Mouse (Mus musculus) granulocyte monocyte progenitor cell, adult 5-6 weeks (primary cell): Measurements from ENCODE around the gene Dynlt1f. TPM values are rescaled to one million over a fixed set of nuclear protein-coding genes. Genes with fewer than 3 reads are reported as not detected.
A peak's percentile ranks its signal among the peaks of the same experiment; 100 is the strongest.
"Not testable (repeated sequence)": the region's sequence is repeated elsewhere in the genome, so short reads cannot be mapped to it uniquely, and the experiment has no call there.

Experiments used
- ATAC-seq: replicated peaks from 2 replicates; pipeline ENCODE4 v1.8.0; 2016; ENCODE audit warnings: mild to moderate bottlenecking, moderate TSS enrichment, inconsistent platforms; ENCODE audit not compliant: poor library complexity, severe bottlenecking
- total RNA-seq, 2 experiments: library from RNA; stranded (forward) in 1 of 2; stranded (reverse) in 1 of 2; fragments of 200-712, 200-1000 nt in 1 of 2; fragments of >200 nt in 1 of 2; fragmentation: Nextera tagmentation in 1 of 2; gene quantifications; 2 replicates each; pipeline ENCODE4 v1.2.3; 2014 to 2017

Gene Dynlt1f
- total RNA-seq, 2 experiments from 2014 or later = 150 to 170 TPM

DNA sequence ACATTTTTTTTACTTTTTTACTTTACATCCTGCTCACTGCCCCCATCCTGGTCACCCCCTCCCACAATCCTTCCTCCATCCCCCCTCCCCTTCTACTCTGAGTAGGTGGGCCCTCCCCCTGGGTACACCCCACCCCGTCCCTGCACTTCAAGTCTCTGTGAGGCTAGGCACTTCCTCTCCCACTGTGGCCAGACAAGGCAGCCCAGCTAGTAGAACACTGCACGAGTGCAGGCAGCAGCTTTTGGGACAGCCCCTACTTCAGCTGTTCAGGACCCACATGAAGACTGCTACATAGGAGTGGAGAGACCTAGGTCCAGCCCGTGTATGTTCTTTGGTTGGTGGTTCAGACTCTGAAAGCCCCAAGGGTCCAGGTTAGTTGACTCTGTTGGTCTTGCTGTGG is 7.1 kb upstream of the Dynlt1f start:
- ATAC-seq = not testable (repeated sequence)

DNA sequence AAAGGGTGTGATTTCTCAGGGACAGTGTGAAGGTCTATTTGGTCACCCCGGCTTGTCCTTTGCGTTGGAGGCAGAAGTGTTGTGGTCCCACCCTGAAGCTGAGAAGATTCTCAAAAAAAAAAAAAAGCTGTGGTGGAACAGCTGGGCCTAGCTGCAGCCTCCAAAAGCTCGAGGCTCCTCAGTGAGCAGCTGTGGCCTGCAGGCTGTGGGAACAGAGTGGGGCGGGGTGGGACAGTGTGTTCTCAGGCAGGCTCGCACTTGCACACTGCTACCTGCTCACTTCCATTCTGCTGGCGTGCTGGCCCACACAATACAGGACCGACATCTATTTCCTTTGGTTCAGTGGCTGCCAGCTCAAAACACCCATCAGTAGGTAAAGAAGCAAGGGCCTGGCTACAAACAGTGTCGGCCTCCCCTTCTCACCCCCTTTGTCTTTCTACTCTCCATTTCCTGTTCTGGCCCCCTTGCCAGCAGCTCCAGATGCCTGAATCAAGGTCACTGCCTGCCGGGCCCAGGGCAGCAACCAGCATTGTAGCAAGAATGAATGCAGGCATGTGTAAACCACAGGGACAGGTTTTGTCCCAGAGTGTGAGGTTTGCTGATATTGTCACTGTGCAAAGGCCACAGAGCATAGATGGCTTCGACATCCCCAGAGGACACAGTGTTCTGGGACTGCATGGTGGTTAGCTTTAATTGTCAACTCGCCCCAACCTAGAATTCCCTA is 5.6 kb upstream of the Dynlt1f start:
- ATAC-seq = not testable (repeated sequence)

DNA sequence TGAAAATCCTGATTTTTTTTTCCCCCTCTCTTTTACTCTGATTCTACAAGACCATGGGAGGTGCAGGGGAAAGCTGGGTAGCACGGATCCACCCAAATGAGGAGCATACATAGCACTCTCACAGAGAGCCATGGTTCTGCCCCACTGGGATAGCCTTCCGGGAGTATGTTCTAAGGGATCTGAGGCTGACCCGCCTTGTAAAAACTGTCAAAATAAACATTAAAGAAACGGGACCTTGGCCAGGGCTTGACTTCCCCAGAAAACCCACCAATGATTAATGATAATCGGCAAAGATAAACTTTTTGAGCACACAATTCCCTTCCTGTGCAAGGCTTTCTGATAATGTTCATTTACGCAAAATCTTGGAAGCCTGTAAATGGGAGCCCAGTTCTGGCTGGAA is 4.9 kb upstream of the Dynlt1f start:
- ATAC-seq = not testable (repeated sequence)

DNA sequence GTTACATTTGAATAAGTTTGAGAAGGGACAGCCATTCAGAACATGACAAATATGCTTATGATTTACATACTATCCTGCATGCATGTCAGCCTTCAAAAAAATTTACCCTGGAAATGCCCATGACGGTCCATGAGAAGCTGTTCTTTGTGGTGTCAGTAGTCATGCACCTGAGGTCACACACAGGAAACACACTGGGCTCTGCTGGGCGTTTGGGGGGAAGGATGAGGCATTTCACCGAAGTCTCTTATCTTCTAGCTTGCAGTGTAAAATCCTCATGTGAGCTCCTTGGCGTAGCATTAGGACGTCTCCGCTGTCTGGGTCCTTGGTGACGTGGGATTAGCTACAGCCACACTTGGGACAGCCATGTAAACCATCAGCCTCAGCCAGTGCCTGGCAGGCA is 3.1 kb upstream of the Dynlt1f start, which contains the start of gene Sytl3:
Gene Sytl3, plus strand, starts transcription at position 293 of the 400 bp plus-strand sequence.
- not testable (repeated sequence) for ATAC-seq

DNA sequence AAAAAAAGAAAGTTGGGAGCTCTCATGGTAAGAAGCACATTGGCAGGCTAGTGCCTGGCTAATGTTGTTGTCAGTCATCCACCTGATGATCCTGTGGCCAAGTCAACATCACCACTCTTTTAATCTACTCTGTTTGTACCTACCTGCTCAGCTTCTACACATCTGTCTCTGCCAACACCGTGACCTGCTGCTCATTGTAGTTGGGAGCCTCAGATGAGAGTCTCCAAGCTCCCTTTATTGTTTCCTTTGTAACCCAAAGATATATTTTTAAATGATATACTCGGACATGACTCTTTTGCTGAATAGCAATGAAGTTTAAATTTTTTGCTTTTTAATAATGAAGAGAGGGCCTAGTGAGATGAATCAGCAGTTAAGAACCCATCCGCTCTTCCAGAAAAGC is 771 bp upstream of the Dynlt1f start:
- not testable (repeated sequence) for ATAC-seq

DNA sequence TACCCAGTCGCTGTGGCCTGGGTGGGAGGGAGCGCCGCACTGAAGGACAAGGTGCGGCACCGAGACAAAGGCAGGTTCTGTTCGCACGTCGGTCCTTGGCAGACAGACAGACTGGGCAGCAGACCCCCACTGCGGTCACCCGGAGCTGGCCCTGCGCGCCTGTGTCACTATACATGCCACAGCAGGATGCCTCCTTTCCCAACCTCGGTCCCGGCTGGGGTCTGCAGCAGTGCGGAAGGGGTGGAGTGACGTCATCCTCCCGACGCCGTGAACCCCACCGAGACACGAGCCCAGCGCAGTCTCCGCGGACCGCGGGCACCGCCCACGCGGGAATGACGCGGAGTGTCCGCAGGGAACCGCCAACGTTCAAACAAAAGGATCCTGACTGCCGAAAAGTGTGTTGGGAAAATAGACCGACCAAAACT is 601 bp downstream of the Dynlt1f start:
- peak; percentile 75 for ATAC-seq

DNA sequence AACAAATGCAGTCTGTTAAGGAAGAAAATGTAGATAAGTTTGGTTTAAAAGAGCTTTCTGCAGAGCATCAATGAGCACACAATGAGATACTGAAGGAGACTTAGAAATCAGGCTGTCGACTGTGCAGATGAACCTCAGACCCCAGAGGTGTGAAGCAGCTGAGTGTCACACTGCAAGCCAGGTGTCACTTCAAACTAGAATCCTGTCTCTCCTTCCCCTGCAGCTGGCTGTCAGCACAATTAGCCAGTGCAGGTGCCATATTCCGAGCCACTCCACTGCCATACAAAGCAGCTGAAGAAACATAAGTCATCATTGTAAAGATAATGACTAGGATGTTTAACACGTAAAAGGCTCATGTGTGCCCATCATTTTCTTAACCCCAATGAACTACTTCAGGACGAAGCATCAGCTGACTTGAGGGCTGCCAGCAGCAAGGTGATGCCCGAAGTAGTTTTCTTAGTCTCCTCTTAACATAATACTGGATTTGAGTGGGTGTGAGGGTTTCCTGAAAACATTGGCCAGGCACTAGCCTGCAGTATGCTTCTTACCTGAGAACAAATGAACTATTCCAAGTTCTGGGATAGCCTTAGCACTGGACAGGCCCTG is 2.3 kb downstream of the Dynlt1f start:
- ATAC-seq = not testable (repeated sequence)

DNA sequence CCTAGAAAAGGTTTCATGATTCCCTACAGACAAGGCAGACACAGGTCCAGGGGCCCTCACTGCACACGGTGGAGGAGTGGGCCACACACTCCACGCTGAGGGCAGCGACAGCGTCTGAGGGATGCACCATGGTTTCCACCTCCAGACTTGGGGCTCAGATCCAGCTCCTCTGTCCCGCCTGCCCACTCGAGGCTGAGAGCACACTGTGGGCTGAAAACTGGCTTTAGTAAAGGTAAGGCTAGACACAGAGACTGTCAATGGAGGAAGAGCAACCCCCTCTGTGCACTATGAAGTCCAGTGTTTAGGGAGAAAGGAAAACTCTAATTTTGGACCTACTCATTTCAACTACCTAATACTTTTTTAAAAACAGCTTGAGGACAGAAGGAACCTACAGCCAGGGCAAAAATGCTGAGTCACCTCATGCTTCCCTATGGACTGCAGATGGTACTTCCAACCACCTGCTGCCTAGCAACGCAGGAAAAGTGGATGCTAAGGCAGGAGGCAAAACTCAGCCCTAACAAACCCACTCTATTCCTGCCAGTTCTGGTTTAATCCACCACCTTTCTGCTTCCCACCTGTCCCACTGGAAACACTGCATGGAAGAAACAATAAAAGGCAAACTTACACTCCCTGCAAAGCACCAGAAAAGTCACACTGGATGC is 4.7 kb downstream of the Dynlt1f start:
- ATAC-seq = not testable (repeated sequence)

DNA sequence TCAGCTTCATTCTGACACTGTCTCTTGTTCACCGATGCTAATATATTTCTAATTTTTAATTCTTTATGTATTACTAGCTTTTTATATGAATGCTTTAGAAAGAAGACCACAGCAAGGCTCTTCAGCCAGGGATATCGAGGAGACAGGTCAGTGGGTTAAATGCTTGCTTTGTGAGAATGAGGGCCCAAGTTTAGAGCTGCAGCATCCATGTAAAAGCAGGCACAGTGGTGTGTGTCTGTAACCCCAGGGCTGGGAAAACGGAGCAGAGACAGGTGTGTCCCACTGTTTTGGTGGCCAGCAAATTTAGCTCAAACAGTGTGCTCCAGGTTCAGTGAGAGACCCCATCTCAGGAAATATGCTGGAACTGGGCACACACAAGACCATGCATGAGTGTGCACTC is 8.2 kb downstream of the Dynlt1f start:
- ATAC-seq = not testable (repeated sequence)

DNA sequence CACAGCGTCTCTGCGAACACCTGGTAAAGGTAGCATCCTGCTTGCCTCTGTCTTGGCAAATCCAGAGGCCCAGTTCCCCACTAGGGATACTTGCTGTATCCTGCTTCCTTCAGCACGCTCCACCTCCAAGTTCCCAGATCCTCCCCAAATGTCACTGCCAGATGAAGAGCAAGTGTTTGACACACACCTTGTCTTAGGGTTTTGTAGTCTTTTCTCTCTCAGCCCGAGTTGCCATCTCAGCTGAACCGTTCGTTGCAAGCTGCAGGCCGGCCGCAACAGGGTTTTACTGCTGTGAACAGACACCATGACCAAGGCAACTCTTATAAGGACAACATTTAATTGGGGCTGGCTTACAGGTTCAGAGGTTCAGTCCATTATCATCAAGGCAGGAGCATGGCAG is 8.9 kb downstream of the Dynlt1f start:
- ATAC-seq = not testable (repeated sequence)

DNA sequence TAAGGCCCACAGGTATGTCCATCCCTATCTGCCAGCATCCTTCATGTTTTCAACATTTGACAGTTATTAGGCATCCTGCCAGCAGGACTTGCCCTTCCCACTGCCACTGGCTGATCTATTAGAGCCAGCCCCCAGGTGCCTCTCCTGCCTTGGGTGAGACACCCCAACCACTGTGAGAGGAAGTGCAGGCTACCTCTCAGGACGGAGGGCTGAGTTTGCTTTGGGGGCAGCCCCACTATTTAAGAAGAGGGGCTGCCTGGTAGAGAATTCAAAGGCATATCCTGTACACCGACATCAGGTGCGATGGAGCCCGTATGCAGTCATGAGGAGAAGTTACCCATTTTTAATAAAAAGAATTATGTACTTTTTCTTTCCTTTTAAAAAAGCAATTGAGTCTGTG is 10.0 kb downstream of the Dynlt1f start:
- ATAC-seq = not testable (repeated sequence)

DNA sequence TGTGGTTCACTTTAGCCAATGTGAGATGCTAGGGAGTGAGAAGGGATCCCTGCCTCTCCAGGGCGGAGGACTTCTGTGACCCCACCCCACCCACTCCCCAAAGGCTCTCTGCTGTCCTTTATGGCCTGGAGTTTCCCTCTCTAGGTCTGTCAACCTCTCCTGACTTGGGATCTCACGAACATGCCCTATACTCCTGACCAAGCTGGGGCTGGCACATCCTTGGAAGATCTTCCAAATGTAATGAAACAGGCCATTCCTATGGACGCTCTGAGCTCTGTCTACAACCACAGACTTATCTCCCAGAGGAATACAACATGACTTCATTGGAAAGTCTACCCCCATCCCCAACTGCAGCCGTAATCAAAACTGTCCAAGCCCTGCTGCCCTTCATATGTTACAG is 11.0 kb downstream of the Dynlt1f start:
- not testable (repeated sequence) for ATAC-seq

DNA sequence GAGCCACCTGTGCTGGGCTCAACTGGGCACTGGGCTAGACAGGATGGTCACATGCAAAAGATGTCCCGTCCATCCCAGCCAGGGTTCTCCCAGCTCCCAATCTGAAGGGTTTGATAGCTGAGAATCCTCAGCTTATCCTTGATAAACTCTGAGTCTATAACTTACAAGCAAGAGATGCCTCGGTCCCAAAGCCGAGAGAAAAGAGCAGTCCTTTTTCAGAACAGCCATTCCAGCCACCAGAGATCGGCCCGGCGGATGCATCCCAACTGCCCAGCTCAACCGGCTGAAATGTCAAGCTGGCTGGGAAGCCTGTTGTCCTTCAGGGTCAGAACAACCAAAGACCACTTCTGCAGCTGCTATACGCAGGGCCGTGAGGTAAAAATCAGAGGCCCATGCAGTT is 11.5 kb downstream of the Dynlt1f start:
- ATAC-seq = not testable (repeated sequence)

DNA sequence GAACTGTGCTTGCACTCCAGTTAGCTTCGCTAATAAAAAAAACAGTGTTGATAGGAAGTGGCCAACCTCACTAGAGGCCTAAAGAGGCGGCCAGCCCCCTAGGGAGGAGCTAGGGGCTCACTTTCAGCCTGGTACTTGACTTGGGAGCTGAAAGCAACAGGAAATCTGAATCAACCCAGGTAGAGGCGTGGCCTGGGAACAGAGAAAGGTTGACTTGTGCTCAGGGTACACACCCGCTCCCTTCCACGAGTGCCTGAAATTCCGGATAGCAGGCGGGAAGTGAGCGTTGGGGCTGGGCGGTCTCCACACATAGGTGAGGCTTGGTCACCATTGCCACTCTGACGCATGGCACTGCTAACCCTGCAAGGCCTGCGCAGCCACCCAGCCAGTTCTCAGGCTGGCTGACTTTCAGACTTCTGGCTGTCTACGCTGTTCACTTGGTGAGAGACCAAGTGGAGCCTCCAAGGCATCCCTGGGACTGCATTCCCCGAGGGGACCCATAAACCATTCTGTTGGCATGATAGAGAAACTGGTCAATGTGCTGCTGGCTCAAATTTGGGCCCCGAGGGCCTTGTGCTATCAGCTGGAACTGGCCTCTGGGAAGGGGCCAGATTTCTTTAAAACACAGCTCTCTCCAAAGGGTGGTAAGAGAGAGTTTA is 14.8 kb downstream of the Dynlt1f start:
- peak; percentile 76 for ATAC-seq

DNA sequence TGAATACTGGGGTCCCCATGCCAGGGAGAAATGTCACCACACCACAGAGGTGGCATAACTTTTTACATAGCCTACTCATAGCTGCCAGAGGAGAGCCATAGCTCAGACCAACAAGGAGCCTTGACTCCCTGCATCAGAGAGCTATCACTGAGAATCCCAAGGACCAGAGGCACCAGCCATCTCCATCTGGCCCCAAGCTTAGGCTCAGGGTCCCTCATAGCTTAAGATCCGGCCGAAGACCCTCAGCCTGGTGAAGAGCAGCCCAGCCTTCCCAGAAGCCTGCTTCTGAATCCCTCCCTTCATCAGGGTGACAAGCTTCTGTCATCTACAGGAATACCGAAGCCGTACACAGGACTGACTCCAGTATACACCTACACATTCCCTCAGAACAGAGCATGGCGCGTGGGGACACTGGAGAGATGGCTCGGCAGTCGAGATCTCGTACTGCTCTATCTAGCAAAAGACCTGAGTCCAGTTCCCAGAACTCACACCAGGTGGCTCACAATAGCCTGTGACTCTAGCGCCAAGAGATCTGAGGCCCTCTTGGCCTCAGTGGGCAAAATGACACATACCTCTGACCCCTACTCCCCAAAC is 15.6 kb downstream of the Dynlt1f start:
- ATAC-seq = not testable (repeated sequence)

DNA sequence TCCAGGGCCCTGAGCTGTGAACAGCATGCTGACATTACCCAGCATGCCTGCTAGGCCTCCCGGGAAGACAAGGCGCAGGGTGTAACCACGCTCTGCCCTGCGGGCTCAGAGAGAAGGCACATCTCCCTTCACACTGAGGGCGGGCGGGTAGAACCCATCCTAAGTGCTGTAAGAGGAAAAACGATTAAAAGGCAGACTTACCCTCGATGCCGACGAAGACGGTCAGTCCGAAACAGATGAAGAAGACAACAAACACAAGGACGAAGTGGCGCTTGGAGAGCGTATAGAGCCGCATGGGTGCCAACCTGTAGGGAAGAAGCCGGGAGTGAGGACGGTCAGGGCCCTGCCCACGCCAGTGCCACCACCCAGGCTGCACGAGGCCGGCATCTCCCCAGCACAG is 16.2 kb downstream of the Dynlt1f start:
- ATAC-seq = not testable (repeated sequence)

DNA sequence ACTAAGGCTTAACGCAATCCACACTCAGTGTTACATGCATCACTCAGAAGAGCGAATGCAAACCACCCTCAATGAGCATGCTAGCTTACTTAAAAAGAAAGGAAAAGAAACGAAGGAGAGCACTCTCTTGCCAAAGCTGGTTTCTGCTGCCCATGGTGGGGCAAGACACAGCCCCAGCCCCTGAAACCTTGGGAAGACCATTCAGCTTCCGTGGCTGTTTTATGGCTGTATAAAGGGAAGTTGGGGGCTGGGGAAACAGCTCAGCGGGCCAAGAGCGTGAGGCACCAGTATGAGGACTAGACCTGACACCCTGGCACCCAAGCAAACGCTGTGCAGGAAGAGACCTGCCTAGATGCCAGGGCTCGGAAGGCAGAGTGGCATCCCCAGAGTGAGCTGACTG is 17.3 kb downstream of the Dynlt1f start:
- ATAC-seq = peak; percentile 40; the same call in 1 of the 2 replicates

DNA sequence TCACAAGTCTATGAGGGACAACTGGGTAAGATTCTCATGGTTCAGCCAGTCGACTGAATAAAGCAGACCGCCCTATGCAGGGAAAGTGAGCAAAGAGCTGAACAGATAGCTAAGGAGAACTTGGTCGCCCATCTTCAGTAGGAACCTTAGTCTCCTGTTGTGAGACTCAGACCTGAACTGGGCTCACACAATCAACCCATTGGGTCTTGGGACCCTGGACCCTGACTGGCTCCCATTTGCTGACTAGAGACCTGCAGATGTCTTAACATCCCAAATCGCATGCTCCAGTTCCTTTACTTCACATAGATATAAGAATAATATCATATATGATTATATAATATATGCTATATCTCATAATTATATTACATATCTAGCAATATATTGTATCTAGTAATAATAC is 18.3 kb downstream of the Dynlt1f start:
- not testable (repeated sequence) for ATAC-seq

DNA sequence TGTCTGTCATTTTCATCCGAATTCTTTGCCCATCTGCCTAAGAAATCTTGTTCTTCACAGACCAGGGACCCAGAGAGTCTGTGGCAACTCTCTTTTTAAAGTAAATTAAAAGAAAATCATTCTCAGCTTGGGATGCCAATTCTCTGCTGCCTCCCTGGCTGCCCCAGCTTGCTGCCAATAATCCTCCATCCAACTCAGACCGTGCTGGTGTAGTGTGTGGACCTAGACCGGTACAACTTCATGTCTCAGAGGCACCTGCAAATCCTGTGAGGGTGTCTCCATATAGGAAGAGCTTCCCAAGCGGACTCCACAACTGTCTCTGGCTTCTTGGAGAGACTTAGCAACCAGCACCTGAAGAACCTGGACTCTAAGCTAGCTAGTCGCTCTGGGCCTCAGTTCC is 18.8 kb downstream of the Dynlt1f start:
- no peak for ATAC-seq

DNA sequence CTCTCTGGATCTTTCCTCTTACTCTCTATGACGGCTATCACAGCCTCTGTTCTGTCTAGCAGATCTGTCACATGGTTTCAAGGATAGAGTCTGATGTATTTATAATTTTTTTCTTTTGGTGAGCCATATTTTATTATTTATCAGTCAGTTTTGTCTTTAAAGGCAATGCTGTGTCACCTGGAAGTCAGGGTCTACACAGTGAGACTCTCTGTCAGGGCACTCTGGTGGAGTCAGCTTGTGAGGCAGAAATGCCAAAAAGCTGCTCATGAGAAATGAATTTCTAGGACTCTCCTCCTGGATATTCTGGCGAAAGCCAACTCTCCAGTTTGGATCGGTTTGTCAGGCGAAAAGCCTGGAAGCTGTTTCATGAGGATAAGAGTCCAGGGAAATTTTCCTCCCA is 19.9 kb downstream of the Dynlt1f start:
- ATAC-seq = not testable (repeated sequence)
